Mouse (Mus musculus) midbrain, postnatal 0 days (tissue): ENCODE measurements around the gene Camkmt. TPM values are rescaled to one million over a fixed set of nuclear protein-coding genes. Genes with fewer than 3 reads are reported as not detected.
A peak's percentile ranks its signal among the peaks of the same experiment; 100 is the strongest.

Source experiments
- ATAC-seq: fragments of 200-750 bp; cut with Nextera tagmentation; 2 replicates; pipeline ENCODE4 v1.8.0; 2017; ENCODE audit warnings: moderate number of reproducible peaks, mild to moderate bottlenecking, moderate TSS enrichment, moderate library complexity; ENCODE audit not compliant: low FRiP score
- DNase-seq: peaks from one replicate; pipeline ENCODE4 v3.0.0-alpha.2; 2015; ENCODE audit warnings: low spot score
- H3K27ac ChIP-seq: fragments of 300-500 bp; sonication (generic); 2 replicates; pipeline ENCODE4 v1.5.1; 2014; ENCODE audit warnings: low read depth, mild to moderate bottlenecking, low read length, mixed read lengths
- H3K27me3 ChIP-seq: fragments of 300-500 bp; sonication (generic); 2 replicates; pipeline ENCODE4 v1.6.1; 2014; ENCODE audit warnings: low read length, control low read depth, mixed read lengths; ENCODE audit not compliant: insufficient read depth
- H3K36me3 ChIP-seq: fragments of 300-500 bp; sonication (generic); 2 replicates; pipeline ENCODE4 v1.6.1; 2014; ENCODE audit warnings: low read length, control low read depth, mixed read lengths; ENCODE audit not compliant: insufficient read depth
- H3K4me1 ChIP-seq: fragments of 300-500 bp; sonication (generic); 2 replicates; pipeline ENCODE4 v1.6.1; 2014; ENCODE audit warnings: mild to moderate bottlenecking, control low read depth, antibody characterized with exemption, low read length, mixed read lengths; ENCODE audit not compliant: insufficient read depth
- H3K4me2 ChIP-seq: fragments of 300-500 bp; sonication (generic); 2 replicates; pipeline ENCODE4 v1.6.1; 2014; ENCODE audit warnings: low read depth, mild to moderate bottlenecking, low read length, mixed read lengths; ENCODE audit not compliant: poor library complexity, severe bottlenecking
- H3K4me3 ChIP-seq: fragments of 300-500 bp; sonication (generic); 2 replicates; pipeline ENCODE4 v1.5.1; 2014; ENCODE audit warnings: low read depth, mild to moderate bottlenecking, low read length, moderate library complexity
- H3K9ac ChIP-seq: fragments of 300-500 bp; sonication (generic); replicated peaks from 2 replicates; pipeline ENCODE4 v1.6.1; 2014; ENCODE audit warnings: mild to moderate bottlenecking, low read length, moderate library complexity, mixed read lengths; ENCODE audit not compliant: poor library complexity, severe bottlenecking
- H3K9me3 ChIP-seq: fragments of 300-500 bp; sonication (generic); 2 replicates; pipeline ENCODE4 v1.6.1; 2016; ENCODE audit warnings: low read length, control low read depth
- CTCF ChIP-seq: IDR thresholded peaks from 2 replicates; pipeline ENCODE4 v1.5.1; 2016; ENCODE audit warnings: antibody characterized with exemption, mild to moderate bottlenecking
- WGBS: fragments of 180-500 bp; shearing (Covaris S2); extraction: QIAGEN DNeasy Blood & Tissue Kit; methylation state at CpG from one replicate; pipeline ENCODE4 v1.1.7; 2014; 5-methylcytosine and 5-hydroxymethylcytosine counted together
- polyA plus RNA-seq: library from polyadenylated mRNA; unstranded; fragments of >200 nt; fragmentation: Nextera tagmentation; extraction: Ambion mirVana; gene quantifications from 2 replicates; pipeline ENCODE4 v1.2.1, GENCODE M21; 2015
- total RNA-seq: library from RNA; depleted of rRNA; stranded (reverse); fragments of >200 nt; gene quantifications from 2 replicates; pipeline ENCODE4 v1.2.3, GENCODE M21; 2014

Camkmt gene
- total and polyA plus RNA-seq, 2 experiments from 2014 or later, result 6.1 to 21.5 TPM

DNA sequence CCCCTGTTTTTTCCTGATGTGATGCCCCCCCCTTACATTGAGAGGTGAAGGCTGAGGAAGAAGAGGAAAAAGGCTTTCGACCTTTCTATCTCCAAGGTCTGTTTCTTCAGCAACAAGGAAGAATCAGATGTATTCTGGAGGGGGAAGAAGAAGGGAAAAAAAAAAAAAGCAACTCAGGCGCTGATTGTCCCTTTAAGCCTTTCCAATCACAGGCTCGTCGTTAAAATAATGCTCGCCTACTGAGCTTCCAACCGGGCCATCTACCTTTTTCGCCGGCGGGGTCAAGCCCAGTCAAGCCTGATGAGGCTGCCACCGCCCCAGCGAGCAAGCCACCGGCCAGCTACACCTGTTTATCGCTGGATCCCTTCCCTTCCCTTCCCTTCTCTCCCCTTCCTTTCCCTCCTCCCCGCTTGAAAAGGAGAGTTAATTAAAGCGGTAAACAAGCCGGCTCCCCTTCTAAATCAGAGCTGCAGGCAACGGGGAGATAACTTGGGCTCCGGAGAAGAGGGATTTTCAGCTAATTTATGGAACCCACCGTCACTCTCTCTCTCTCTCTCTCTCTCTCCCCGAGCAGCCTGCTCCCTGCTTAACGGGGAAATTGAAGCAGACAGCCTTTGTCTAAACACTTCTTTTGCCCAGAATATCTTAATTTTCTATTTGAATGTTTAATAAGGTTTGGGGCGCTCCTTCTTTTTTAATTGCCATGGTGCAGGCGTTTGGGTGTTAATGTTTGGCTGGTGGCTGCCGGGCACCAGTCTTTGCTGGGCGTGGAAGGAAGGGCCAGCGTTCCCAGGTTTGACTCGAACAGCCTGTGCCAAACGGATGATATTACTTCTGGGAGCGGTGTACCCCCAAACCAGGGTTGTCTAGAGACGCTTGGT, 395.0 kb downstream of the Camkmt start:
- ATAC-seq (no peak), DNase-seq (no peak)
- Histone ChIP-seq H3K4me1 (no peaks in the 10 kb centered on the region), H3K27me3 (peaks cover 83% of the 10 kb centered on the region), H3K9me3 (no peaks in the 10 kb centered on the region), H3K4me3 (no peak overlapping the region), H3K36me3 (no peaks in the 10 kb centered on the region), H3K9ac (no peak overlapping the region), H3K4me2 (peak overlapping the region; percentile 22; the same call in 1 of the 2 replicates), H3K27ac (peak overlapping the region; percentile 26; the same call in 1 of the 2 replicates)
- TF ChIP-seq CTCF, result no peak
- WGBS, result 2% methylated on average over 30 of the region's 30 CpGs

DNA sequence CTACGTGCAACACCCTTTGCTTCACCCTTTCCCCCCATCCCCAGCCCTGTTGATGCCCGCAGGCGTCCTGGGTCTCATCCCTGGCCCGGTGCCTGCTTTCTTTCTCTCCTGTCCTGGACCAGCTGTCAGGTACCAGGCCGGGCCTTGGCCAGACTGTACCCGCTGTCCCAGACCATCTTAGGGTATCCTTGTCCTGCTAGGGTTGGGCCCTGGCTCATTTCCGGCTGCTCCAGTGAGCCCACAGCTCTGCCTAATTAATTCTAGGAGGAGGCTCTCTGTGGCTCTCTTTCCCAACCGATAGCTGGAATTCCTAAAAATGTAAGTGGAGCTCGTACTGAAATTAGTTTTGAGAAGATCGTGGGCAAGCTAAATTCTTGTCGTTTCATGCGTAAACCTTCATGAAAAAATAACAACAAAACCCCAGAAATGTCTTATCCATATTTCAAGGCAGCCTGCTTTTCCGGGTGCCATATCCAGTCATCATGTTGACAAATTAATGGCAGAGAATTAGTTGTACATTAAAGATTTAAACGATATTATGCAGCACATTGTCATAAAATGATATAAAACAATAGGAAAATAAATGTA, 395.7 kb downstream of the Camkmt start:
- H3K27me3 ChIP-seq, result peaks cover 79% of the 10 kb centered on the region
- ATAC-seq (no peak), DNase-seq (no peak)
- H3K4me1 ChIP-seq, result no peaks in the 10 kb centered on the region
- no peak for TF ChIP-seq CTCF
- no peaks in the 10 kb centered on the region for H3K9me3 ChIP-seq
- 0 out of 2 replicates have a peak overlapping the region, but pooled peaks have one; percentile 16 for H3K4me2 ChIP-seq
- under 1% methylated on average over 14 of the region's 14 CpGs for WGBS
- H3K36me3 ChIP-seq, result no peaks in the 10 kb centered on the region
- H3K27ac ChIP-seq, result peak overlapping the region; percentile 1; the same call in 1 of the 2 replicates
- H3K4me3 ChIP-seq, result no peak overlapping the region
- H3K9ac ChIP-seq, result no peak overlapping the region

DNA sequence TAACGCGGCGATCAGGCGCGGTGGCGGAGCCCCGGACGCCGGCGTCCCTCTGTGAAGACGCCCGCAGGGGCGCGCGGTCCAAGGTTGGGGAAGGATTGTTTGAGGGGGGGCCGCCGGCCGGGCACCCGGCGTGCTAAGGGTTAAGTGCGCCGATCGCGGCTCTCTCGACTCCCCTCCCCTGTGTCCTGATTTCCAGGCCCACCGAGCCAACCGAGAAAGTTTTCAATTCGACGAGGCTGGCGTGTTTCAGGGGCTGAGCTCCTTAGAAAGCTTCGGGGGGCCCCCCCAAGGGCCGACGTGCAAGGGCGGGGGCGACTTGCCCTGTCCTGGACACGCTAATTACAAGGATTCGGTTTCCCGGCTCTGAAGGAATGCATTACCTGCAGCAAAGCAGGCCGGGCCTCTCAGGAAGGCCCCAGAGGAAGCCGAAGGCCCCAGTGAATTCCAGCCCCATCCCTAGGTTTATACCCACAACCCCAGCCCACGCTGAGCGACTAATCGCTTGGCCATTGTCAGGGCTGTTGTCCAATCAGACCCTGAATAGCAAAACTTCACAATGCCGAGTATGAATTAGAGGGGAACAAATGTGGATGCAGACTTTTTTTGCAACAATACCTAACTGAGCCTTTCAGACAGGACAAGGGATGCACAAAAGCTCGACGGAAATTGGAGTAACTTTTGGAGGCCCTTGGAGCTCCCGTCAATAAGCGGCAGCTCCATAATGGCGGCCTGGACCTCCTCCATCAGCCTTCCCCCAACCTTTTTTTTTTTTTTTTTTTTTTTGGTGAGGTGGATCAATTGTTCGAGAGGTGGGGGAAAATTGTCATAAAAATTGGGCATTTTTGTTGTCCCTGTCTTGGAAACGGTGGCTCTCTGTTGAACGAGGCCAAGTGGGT, 396.5 kb downstream of the Camkmt start:
- DNase-seq, result no peak
- Histone ChIP-seq H3K4me3 (no peak overlapping the region), H3K4me1 (no peaks in the 10 kb centered on the region), H3K9ac (no peak overlapping the region), H3K27me3 (peaks cover 81% of the 10 kb centered on the region), H3K36me3 (no peaks in the 10 kb centered on the region), H3K4me2 (0 out of 2 replicates have a peak overlapping the region, but pooled peaks have one; percentile 16), H3K27ac (no peak overlapping the region), H3K9me3 (no peaks in the 10 kb centered on the region)
- TF ChIP-seq CTCF, result no peak
- ATAC-seq, result no peak
- WGBS, result 4% methylated on average over 52 of the region's 52 CpGs

DNA sequence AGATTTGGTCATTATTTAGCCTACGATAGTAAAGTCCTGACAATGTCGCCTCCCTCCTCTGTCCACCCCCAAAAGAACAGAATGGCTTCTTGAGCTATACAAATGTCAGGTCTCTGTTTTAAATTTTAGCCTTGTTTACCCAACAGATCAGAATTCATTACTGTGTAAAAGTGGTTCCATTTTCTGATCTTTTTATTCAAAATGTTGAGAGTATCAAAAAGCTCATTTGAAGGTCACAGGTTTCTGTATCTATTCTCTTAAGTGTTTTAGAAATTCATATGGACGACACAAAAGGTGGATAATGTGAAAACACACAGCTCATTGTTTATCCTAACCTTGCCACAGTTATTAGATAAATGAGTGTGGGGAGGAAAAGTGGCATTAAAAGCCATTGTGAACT, 397.2 kb downstream of the Camkmt start:
- DNase-seq (no peak), ATAC-seq (no peak)
- Histone ChIP-seq H3K4me1 (no peaks in the 10 kb centered on the region), H3K4me2 (no peak overlapping the region), H3K27me3 (peaks cover 78% of the 10 kb centered on the region), H3K4me3 (no peak overlapping the region), H3K36me3 (no peaks in the 10 kb centered on the region), H3K27ac (no peak overlapping the region), H3K9me3 (no peaks in the 10 kb centered on the region), H3K9ac (no peak overlapping the region)
- no peak for TF ChIP-seq CTCF
- WGBS, result 28% methylated on average over 3 of the region's 3 CpGs

DNA sequence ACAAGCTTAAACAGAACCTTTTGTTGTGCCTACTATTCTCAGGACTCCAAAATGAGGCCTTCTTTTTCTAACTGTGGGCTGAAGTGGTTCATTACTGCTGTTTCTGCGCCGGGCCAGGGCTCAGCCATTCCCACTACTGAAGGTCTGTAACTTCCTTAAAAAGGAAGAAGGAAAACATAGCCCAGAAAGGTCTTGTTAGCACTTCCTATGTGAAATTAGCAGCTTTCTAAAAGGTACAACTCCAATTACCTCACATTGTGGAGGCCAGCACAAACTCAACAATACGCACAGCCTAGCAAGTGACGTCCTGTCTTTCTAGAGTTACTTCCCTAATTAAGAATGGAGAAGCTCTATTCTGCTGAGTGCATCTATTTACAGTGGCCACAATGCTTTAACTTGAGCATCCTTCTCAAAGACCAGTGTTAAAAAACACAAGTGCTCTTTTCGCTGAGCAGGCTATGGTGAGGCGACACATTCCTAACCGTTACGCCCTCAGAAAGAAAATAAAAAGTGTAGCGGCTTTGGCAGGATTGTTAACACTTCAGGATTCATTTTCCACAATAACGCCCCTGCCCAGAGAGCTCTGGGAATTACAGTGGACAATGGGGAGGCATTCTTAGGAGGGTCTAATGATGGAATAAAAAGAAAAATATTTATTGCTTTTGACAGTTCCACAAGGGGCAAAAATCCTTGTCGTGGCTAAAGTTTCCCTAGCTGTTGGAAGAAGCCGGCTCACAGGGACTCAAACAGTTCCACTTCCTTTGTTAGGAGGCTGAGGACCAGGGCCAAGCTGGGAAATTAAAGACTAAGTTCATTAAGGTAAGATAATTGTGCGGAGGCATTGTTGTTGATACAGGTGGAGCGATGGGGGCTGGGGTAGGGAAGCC, 398.5 kb downstream of the Camkmt start:
- peaks cover 76% of the 10 kb centered on the region for H3K27me3 ChIP-seq
- DNase-seq (no peak), ATAC-seq (no peak)
- H3K9me3 ChIP-seq, result no peaks in the 10 kb centered on the region
- no peak overlapping the region for H3K9ac ChIP-seq
- no peak overlapping the region for H3K4me3 ChIP-seq
- H3K4me2 ChIP-seq, result no peak overlapping the region
- H3K4me1 ChIP-seq, result no peaks in the 10 kb centered on the region
- H3K27ac ChIP-seq, result no peak overlapping the region
- TF ChIP-seq CTCF, result no peak
- WGBS, result 9% methylated on average over 14 of the region's 14 CpGs
- H3K36me3 ChIP-seq, result no peaks in the 10 kb centered on the region
